Mouse (Mus musculus) heart, adult 11 months (tissue): ENCODE results near the gene Gm45140.
A peak's percentile ranks its signal among the peaks of the same experiment; 100 is the strongest.

Experiments
- DNase-seq: peaks from one replicate; pipeline ENCODE4 v3.0.0; 2022

Gm45140 gene

GRCm38 (mm10) chr6:87774466-87774865 lies 61.1 kb downstream of the Gm45140 start:
- peak; percentile 21 for DNase-seq

- DNase-seq: peak; percentile 76
Observed at GRCm38 (mm10) chr6:87770626-87771025, 65.0 kb downstream of the Gm45140 start.

GRCm38 (mm10) chr6:87764296-87764695 lies 71.3 kb downstream of the Gm45140 start:
- DNase-seq: peak; percentile 80

- DNase-seq: peak; percentile 71
Observed at GRCm38 (mm10) chr6:87763376-87764280, 72.0 kb downstream of the Gm45140 start.

GRCm38 (mm10) chr6:87762161-87762560 lies 73.4 kb downstream of the Gm45140 start:
- DNase-seq: peak; percentile 54

GRCm38 (mm10) chr6:87759850-87760249 lies 75.7 kb downstream of the Gm45140 start:
- peak; percentile 59 for DNase-seq

GRCm38 (mm10) chr6:87759404-87759803 lies 76.2 kb downstream of the Gm45140 start:
- DNase-seq: no peak

- DNase-seq: peak; percentile 85
Observed at GRCm38 (mm10) chr6:87756896-87757295, 78.7 kb downstream of the Gm45140 start.

- DNase-seq: peak; percentile 79
Observed at GRCm38 (mm10) chr6:87755196-87755595, 80.4 kb downstream of the Gm45140 start.

- peak; percentile 84 for DNase-seq
Observed at GRCm38 (mm10) chr6:87751574-87751973, 84.0 kb downstream of the Gm45140 start.

GRCm38 (mm10) chr6:87750184-87750910 lies 85.2 kb downstream of the Gm45140 start:
- DNase-seq: peak; percentile 82

GRCm38 (mm10) chr6:87748531-87748930 lies 87.1 kb downstream of the Gm45140 start:
- DNase-seq: peak; percentile 88

GRCm38 (mm10) chr6:87748078-87748477 lies 87.5 kb downstream of the Gm45140 start:
- peak; percentile 28 for DNase-seq

GRCm38 (mm10) chr6:87746849-87747248 lies 88.7 kb downstream of the Gm45140 start:
- DNase-seq: peak; percentile 98

GRCm38 (mm10) chr6:87746059-87746458 lies 89.5 kb downstream of the Gm45140 start:
- DNase-seq: peak; percentile 94

GRCm38 (mm10) chr6:87745301-87745700 lies 90.3 kb downstream of the Gm45140 start:
- peak; percentile 93 for DNase-seq

GRCm38 (mm10) chr6:87744632-87745031 lies 91.0 kb downstream of the Gm45140 start:
- DNase-seq: peak; percentile 70

GRCm38 (mm10) chr6:87743281-87743680 lies 92.3 kb downstream of the Gm45140 start:
- peak; percentile 94 for DNase-seq

- DNase-seq: peak; percentile 91
Observed at GRCm38 (mm10) chr6:87742804-87743203, 92.8 kb downstream of the Gm45140 start.

GRCm38 (mm10) chr6:87741978-87742377 lies 93.6 kb downstream of the Gm45140 start:
- no peak for DNase-seq

- no peak for DNase-seq
Observed at GRCm38 (mm10) chr6:87740496-87740895, 95.1 kb downstream of the Gm45140 start.

GRCm38 (mm10) chr6:87739898-87740297 lies 95.7 kb downstream of the Gm45140 start:
- no peak for DNase-seq
